Mouse (Mus musculus) adrenal gland, adult (tissue): ENCODE results near the gene Fcnb.

Experiments used
- DNase-seq, 2 experiments: peaks; one replicate each; pipeline ENCODE4 v3.0.0; 2022 to 2023; ENCODE audit warnings: low spot score in 1 of 2; ENCODE audit not compliant: inconsistent age in 2 of 2

Fcnb gene

DNA sequence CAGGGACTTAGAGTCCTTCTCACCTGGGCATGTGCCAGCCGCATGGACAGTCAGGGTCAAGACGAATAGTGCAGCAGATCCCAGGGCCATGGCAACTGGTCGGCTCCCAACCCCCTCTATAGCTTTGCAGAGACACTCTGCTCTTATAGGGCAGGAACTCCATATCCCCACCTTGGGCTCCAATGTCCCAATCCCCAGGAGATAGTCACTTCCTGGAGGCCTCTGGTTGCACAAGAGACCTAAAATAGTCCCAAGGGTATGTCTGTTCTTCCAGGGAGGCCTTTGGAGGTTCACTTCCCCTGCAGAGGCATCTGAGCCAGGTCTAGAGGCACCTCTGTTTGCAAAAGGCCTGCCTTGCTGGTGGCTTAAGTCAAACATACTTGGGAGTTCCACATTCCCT, at the start of gene Fcnb:
Fcnb (minus strand) TSS at position 118 of the 400 bp plus-strand sequence.
- no peak for DNase-seq

DNA sequence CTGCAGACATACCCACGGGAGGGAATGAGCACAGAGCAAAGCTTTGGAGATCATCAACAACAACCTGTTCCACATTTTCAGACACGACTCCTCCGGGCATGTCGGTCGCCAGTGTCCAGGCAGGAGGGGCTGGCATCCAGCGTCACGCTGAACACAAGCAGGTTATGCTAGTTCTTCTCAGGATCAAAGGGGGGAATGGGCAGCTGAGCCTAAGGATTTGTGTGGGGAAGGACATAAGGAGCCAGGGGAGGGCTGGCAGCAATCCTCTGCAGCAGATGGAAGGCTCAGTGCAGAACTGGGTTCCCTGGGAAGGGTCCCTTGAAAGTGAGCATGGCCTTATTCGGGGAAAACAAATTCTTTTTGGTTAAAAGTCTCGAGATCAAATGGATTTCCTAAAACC, 49.1 kb upstream of the Fcnb start:
- DNase-seq, result no peak

DNA sequence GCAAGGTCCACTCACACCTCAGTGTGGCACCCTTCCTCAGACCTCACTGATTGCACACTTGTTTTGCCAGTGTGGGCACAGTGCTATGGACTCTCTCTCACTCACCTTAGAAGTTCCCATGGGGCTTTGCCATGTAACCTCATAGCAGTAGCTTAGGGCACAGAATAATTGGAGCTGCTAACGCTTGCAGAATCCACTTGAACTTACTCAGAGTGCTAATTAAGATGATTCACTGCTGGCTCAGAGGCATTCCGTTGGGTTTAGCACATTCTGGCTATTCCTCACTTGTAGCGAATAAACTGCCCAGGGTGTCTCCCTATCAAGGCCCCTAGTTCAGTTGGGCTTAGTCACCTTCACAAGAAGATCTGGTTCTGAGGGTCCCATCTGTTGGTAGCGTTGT, 47.4 kb upstream of the Fcnb start:
- DNase-seq, result no peak

DNA sequence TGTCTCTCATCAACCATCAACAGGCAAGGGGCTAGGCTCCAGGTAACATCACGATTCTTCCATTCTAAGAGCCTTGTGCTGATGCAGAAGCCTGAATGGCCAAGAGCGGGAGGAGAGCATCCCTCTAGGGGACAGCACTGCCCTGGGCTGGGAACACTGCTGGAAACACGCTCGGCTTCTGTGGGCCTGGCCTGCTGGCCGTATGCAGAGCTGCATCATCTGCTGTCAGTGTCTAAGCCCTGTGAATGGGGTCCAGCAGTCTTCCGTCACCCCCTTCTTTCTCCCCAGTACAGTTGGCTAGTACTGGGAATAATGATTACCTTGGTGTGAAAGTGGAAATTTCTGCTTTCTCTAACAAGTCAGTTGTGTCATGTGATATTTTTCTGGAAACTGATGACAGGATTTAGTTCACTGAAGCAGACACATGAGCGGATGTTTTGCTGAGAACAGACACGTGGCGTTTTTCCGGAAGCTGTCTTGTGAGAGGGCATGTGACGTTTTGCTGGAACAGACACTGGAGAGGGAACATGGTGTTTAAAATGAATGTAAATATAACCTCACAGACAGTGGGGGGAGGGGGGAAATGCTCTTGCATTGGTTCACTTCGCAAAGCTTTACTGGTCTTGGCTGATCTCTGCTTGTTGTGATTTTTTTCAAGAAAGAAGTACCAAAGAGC, 42.2 kb upstream of the Fcnb start:
- DNase-seq, result no peak

DNA sequence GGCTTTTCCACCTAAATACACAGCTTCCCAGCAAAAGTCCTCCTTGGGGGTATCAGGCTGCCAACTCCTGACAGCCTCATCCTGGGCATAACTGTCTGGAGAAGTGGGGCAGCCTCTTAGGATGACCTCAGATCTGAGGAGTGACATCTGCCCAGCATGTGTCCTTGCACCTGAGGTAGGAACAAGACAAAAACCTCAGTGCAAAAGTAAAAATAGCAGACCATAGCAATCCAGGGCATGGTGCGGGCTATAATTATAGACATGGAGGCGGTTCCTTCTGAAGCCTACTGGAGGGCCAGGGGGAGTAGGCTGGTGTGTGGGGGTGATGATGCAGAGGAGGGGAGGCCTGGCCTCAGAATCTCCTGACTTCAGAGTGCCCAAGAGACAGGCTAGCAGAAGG, 39.2 kb upstream of the Fcnb start:
- DNase-seq, result no peak

DNA sequence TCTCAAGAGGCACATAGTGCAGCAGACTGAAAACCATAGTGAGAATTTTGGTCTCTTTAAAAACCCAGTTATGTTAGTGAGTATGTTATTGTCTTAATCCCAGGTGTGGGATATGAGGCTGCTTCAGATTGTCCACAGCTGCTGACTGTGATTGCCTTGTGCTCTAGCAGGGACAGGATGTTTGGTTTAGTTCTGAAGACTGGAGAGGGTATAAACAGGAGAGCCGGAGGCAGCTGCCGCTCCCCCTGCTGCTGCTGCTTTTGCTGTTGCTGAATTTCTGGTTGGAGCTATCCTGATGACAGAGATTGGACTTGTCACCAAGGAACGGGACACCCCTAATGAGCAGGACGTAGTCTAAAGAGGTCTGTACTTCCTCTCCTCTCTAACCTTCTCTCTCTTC, 36.6 kb upstream of the Fcnb start:
- no peak for DNase-seq

DNA sequence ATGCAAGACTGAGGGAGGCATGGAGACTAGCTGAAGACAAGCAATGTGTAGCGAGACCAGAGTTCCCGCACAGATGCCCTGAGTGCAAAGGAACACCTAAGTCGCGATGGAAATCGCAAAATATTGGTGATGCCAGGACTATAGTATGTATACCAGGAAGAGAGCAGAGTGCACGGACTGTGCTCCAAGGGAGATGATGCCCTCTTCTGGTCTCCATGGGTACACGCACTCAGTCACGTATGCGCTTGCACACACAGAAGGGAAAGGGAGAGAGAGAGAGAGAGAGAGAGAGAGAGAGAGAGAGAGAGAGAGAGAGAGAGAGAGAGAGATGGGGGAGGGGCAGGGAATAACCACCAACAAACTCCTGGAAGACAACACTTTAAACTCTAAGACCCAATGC, 35.7 kb upstream of the Fcnb start:
- no peak for DNase-seq

DNA sequence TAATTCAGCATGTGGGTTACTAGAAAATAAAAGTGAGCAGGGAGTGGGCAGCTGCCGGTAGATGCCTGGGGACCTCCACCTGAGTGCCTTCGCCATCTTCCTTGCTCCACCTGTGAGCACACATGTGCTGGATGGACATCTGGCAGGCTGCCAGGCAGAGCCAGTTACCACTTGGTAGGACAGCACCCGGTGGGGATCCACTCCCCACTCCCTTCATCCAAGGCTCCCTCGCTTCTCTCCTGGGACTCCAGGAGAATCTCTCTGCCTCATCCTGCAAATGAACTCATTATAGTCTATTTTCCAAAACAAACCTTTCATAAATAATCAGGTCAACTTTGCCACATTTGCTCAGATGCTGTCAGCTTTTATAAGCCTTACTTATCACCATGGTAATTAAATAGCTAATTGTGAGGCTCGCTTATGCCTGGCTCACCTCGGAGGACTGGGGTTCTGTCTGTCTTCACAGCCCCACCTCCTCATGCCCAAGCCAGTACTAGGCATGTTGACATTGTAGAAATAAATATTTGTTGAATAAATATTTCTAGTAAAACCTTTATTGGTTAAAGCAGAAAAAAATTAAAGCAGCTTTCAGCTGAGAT, 33.9 kb upstream of the Fcnb start:
- no peak for DNase-seq

DNA sequence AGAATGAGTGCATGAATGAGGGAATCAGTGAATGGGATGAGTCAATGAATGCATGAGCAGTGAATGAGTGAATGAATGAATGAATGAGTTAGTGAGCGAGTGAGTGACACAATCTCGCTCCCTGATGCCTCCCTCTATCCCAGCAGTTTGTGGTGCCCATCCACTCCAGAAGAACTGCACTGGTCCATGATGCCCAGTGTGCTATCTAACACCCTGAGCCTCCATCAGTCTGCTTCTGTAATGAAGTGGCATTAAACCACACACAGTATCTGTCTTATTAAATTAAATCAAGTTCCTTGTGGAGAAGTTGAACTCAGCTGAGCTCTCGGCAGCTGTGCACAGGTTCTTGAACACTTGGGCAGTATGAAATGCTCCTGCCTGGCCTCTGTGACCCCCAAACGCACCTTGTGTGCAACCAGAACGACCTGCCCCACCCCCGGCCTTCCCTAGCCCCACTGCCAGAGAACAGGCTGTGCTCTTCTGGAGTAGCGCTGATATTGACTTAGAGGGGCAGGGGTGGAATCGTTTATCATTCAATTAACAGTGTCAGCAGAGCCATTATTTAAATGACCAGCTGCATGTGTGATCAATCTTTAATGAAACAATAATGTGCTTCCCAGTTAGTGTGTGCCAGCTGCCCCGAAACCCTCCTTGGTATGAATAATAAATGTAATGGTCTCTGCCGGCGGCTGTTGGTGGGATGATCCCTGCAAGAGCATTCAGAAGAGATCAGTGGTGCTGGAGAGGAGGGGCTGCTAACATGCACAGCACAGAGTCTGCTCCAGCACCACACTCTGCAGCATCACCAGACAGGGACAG, 33.0 kb upstream of the Fcnb start:
- no peak for DNase-seq

DNA sequence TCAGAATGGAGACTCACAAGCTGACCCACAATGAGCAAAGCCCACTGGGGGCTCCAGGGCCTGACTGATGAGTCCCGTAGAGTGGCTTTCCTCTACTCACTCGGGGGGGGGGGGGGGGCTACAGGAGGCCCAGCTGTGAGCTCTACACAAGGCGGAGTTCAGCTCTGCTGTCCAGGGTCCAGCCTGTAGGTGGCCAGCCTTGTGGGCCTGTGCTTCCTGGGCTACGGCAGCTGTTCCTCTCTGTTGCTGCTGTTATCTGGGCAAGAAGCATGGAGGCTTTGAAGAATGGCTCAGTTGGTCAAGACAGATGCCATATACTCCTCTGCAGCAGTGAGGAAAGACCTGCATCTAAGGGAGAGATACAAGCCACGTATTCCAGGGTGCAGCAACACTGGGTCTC, 24.1 kb upstream of the Fcnb start:
- no peak for DNase-seq

DNA sequence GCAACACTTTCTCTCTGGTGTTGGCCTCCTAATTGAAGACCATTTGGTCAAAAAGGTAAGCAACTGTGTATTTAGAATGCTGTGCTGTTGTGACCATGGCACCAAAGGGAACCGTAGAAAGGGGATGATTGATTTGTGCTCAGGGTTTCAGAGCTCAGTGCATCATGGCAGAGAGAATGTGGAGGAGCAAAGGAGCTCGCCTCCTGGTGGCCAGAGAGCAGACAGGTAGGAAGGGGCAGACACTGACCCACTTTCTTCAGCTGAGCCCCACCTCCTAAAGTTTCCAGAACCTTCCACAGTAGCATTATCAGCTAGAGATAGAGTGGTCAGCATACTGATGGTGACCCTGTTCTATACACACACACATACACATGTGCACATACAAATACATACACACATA, 21.3 kb upstream of the Fcnb start:
- no peak for DNase-seq

DNA sequence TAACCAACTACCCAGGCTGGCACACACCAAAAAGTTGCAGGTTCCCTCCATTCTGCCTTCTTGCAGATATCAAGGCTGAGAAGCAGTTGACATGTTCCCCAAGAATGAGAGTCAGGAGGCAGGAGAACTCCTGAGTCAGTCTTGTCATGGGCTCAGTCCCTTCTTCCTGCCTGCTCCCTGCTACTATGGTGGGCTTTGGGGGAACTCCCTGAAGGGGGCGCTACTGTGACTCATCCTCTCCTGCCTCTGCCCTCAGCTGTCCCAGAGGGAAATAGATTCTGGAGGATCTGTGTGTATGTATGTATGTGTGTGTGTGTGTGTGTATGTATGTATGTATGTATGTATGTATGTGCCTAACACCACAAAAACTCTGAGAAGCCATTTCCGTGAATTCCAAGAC, 19.0 kb upstream of the Fcnb start:
- no peak for DNase-seq

DNA sequence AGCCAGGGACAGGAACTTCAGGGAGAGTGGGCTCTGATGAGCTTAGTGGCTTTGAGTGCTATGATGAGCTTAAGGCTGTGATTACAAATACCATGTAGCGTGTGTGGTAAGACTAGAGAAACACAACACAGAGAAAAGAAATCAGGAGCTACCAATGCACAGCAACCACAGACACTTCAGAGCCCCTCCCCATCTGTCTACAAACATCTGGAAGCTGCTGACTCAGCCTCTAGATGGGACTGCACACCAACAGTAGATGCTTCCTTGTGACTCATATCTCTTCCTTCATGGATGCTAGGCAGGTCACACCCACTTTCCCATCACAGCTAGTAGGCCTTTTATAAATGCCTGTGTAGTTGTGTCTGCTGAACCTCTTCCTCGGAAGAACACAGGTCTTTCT, 17.2 kb upstream of the Fcnb start:
- DNase-seq, result no peak

DNA sequence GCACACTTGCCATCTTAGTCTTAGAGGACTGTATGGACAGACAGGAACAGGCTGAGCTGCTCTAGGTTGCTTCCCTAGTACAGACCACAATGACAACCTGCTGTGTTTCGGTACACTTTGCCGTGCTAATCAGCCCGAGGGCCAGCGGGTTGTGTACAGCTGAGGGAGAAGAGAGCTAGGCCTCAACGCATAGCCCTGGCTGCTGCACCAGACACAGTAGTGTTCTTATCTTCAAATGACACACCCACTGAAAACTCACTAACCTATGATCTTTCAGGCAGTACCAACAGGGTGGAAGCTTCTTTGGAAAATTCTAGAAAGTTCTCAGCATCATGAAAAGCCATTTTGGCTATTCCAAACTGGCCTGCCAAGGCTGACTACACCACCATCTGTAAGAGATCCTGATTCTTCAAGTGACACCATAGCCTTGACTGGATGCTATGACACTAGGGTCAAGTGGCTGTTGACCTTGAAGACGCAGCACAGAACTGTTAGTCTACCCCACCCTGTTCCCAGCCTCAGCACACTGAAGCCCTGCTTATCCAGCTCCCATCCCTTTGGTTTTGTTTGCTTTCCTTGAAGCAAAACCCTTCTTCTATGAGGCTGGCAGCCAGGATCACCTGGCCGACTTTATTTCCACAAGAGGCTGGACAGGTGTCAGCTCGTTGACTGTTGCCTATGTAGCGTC, 16.3 kb upstream of the Fcnb start:
- DNase-seq, result no peak

DNA sequence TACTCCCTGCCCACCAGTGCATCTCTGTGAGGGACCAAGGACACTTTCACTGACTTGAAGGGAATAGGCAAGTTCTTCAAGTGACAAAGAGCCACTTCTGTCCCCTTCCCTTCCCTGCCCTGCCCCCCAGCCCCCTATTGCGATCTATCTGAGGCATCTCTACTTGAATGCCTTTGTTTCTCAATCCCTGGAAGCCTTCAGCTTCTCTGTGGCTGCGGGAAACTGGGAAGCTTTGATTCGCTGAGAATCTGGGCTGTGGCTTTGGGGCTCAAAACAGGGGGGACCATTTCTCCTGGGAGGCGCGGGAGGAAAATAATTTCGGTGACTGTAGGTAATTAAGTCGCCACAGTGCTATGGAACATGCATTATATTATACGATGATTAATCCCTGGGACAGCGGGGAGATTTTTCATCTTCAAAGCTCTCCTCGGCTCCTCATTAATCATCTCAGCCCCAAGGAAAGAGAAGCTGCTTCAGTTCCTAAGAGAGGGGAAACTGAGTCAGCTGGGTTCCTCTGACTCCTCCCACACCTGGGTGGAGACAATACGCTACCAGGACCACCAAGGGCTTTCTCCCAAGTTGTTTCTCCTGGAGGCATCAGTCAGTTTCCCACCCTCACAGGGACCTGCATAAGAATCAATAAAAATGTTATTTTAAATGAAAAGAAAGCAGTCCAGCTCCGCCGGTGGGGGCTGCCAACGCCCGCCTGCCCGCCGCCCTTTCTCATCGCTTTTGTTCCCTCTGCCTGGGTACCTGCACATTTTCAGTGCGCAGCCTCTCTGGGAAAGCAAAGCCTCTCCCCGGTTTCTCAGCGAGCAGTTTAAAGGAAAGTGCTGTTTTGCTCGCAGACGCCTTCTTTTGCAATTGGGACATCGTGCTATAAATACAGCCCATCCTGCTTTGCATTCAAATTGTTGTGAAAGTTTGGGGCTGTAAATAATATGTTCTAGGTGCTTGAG, 14.1 kb upstream of the Fcnb start:
- no peak for DNase-seq

DNA sequence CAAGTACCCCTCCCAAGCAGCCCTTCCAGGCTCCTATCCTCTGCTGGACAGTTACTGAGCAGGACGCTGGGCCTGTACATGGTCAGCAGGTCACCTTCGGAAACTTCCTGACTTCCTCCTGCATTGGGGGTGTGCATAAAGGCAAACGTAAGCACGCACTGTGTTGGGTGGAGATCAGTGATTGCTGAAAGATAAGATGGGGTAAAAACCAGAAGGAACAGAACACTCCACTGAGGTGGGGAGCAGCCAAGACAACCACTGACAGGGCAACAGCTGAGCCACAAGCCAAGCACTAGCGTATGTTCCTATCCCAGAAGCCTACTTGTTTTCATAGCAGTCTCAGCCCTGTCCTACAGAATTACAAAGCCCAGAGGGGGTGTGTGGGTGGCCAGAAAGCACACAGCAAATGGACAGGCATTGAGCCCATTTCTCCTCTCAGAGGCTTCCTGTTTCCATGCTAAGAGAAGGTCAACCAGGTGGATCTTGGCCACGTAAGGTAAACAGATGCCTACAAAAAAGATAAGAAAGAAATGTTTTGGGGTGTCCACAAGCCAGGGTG, 12.1 kb upstream of the Fcnb start:
- no peak for DNase-seq

DNA sequence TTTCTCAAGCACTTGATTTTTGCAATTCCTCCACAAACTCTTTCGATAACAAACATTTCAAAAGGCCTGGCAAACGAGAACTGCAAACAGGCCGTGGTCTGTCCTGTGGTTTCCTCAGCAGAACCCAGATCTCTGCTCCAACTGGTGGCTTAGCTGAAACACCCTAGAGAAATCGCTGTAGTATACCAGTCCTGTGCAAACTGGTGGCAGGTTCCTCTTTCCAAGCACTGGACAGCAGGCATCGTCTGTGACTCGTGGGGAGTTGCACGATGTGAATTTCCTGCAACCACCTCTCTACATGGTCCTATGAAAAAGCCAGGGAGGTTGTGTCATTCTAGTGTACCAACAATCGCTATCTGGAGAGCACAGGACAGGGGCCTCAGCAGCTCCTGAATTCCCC, 7.4 kb upstream of the Fcnb start:
- no peak for DNase-seq

DNA sequence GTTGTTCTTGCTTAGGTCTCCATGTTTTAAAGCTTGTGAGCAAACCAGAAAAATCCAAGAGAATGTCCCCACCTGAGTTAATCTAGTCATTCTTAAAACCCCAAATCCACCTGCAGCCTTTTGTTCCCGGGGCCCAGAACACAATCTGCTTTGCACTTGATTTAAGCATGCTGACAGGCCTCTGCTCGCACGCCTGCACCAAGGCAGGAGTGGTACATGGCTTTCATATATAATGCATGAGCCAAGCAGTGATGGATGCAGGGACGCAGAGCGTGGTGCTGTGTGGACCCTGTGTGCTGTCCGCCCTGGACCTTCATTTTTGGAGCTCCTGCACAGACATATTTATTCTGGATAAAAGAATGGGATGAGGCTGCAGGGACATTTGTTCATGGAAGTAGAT, 6.4 kb upstream of the Fcnb start:
- no peak for DNase-seq

DNA sequence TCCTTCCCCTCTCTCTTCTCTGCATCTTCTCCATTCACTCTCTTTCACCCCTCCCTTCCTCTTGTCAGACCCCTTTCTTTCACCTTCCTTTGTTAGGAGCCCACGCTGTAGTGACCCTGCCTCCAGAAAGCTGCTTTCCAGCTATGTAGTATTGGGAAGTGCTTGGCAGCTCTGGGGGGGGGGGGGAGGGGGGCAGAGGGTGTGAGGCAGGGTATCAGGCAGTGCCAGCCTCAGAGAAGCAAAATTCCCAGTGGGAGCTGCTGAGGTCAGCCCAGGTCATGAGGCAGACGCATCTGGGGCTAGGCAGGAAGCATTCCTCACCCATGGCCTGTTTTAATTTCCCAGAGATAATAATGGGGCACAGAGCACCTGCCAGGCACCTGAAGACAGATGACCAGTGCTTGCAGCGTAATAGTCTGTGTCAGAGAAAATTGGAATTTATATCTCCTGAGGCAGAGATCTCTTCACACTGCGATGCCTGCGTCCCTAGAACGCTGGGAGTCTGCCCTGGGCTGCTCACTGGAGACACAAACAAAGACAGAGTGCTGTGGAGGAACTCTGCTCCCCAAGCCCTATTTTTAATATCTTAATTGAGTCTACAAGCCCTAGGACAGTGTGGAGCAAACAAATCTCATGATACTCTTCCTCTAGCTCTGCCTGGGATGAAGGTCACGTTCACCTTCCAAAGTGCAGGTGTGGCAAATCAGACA, 5.8 kb upstream of the Fcnb start:
- no peak for DNase-seq

DNA sequence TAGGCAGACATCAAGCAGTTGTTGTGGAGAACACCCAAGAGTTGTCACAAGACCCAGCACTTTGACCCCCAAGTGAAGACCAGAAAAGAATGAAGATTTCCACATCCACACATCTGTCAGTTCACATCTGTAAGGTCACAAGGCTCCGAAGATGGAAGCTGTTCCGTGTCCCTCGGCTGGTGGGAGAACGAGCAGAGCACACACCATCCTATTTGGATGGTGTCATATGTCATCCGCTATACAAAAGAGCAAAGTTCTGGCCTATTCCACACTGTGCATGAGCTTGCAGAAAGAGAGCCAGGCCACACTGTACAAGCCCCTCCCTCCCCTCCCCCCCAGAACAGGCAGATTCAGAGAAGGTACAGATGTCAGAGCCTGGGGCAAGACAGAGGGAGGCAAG, 4.4 kb upstream of the Fcnb start:
- DNase-seq, result no peak
